Mouse (Mus musculus): ENCODE data around the gene Esp4.
"Not testable (repeated sequence)": the region's sequence is repeated elsewhere in the genome, so short reads cannot be mapped to it uniquely, and the experiment has no call there.

The Esp4 gene

DNA sequence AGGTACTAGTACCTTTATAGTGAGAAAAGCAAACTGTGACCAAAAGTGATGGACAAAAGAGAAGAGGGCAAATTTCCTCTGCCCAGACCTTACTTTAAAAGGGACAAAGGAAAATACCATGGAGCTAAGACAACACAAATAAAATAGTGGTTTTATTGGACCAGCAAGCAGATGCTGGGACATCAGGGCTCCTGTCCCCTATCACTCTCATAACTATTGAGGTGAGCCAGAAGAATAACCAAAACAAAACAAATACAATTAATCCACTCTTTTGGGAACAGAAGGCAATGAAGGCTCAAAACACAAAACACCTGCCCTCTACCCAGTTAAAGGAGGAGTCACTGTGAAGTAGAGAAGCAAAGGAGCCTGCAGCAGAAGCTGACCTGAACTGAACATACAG is at the start of gene Esp4:
TSS of gene Esp4 (plus strand) at position 301 of the 400 bp plus-strand sequence.
- no peak for DNase-seq

GRCm38 (mm10) chr17:40553470-40553869 is 44.9 kb upstream of the Esp4 start:
- DNase-seq, result peak; percentile 42

DNA sequence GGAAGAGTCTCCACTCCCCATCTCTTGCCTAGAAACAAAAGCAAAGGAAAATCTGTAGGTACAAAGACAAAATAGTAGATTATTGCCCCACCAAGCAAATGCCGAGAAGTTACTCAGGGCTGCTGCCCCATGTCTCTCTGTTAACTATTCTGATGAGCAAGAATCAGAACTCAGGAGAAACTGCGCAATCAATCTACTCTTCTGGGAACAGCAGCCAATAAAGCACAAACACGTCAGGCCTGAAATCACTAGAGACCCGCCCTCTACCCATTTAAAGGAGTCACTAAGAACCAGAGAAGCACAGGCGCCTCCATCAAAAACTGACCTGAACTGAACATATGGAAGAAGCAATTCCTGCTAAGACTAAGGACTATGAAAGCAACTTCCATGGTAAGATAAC is 37.2 kb upstream of the Esp4 start, which contains the start of gene Esp6:
TSS of gene Esp6 (plus strand) at position 301 of the 400 bp plus-strand sequence.
- no peak for DNase-seq

- not testable (repeated sequence) for DNase-seq
These were observed 14.5 kb upstream of the Esp4 start for GRCm38 (mm10) chr17:40583906-40584305.

DNA sequence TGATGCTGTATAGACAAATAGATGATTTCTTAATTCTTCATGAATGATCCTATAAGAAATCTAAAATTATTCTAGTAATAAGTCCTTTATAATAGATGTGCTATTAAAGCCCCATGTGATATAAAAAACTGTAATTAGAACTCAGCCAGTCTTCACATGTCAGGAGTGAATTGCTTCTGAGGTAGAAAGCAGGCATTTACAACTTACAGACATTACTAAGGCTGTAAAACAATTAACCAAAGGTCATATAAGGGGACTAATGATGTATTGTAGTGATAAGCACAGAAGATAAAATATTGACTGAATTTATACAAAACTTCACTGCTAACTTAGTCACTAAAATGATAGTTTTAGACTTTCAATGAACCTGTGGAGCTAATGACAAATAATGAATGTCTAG is 7.1 kb upstream of the Esp4 start:
- no peak for DNase-seq

DNA sequence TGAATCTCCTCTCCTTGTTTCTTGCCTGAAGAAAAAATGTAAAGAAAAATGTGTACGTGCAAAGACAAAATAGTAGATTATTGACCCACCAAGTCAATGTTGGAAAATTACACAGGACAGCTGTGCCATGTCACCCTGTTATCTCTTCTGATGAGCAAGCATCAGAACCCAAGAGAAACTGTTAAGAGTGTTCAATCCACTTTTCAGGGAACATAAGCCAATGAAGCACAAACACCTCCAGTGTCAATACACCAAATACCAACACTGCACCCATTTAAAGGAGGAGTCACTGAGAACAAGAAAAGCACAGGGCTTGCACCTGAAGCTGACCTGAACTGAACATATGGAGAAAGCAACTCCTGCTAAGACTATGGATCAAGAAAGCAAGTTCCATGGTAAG is 33.4 kb downstream of the Esp4 start, which contains the start of gene Esp3:
TSS of gene Esp3 (plus strand) at position 301 of the 400 bp plus-strand sequence.
- not testable (repeated sequence) for DNase-seq

All from embryo, embryonic 11 days (tissue).